Mouse (Mus musculus): Measurements from ENCODE around the gene Ccdc24.

GRCm38 (mm10) chr4:117845316-117845715 lies 27.0 kb downstream of the Ccdc24 start:
- TF ChIP-seq CTCF (IDR thresholded peaks at IDR 0.05; ENCODE audit: control insufficient read depth, insufficient read depth, low read length), result no peak
- TF ChIP-seq POLR2A (IDR thresholded peaks at IDR 0.05; ENCODE audit: borderline replicate concordance, control insufficient read depth, low read depth, low read length), result no peak
